Mouse (Mus musculus) megakaryocyte, embryonic 14.5 days (primary cell): Measurements from ENCODE around the gene Onecut1. TPM values are rescaled to one million over a fixed set of nuclear protein-coding genes. Genes with fewer than 3 reads are reported as not detected.

Source experiments
- H3K27me3 ChIP-seq: replicated peaks from 2 replicates; pipeline ENCODE3; 2012; ENCODE audit warnings: inconsistent platforms
- H3K36me3 ChIP-seq: replicated peaks from 2 replicates; pipeline ENCODE3; 2012; ENCODE audit warnings: low read length, inconsistent platforms, mixed read lengths
- H3K4me1 ChIP-seq: 2 replicates; pipeline ENCODE4 v1.6.1; 2012; ENCODE audit warnings: inconsistent platforms
- H3K4me3 ChIP-seq: replicated peaks from 2 replicates; pipeline ENCODE3; 2012; ENCODE audit warnings: moderate library complexity, mild to moderate bottlenecking, inconsistent platforms
- H3K9me3 ChIP-seq: 2 replicates; pipeline ENCODE4 v1.6.1; 2012; ENCODE audit warnings: inconsistent platforms
- FLI1 ChIP-seq: IDR thresholded peaks from 2 replicates; pipeline ENCODE4 v1.6.1; 2012; ENCODE audit warnings: low read length, inconsistent platforms, mixed read lengths
- GATA1 ChIP-seq: IDR thresholded peaks from 3 replicates; pipeline ENCODE4 v1.6.1; 2012; ENCODE audit warnings: mixed read lengths, low read length, inconsistent platforms, borderline replicate concordance
- polyA plus RNA-seq: library from polyadenylated mRNA; stranded (reverse); fragments of >175 nt; gene quantifications from 2 replicates; pipeline ENCODE4 v1.2.3, GENCODE M21; 2012; ENCODE audit warnings: low replicate concordance; ENCODE audit not compliant: insufficient read depth

Onecut1 gene
- polyA plus RNA-seq, 1 experiment: not detected

- TF ChIP-seq GATA1: no peak
- TF ChIP-seq FLI1: no peak
- Histone ChIP-seq H3K9me3 (no peaks in the 10 kb centered on the region), H3K4me1 (0 out of 2 replicates have a peak, but pooled peaks cover 3% of the 10 kb centered on the region), H3K4me3 (no peak overlapping the region), H3K36me3 (no peaks in the 10 kb centered on the region), H3K27me3 (peaks cover 9% of the 10 kb centered on the region)
These were observed 68.3 kb downstream of the Onecut1 start for GRCm38 (mm10) chr9:74929981-74930423.

DNA sequence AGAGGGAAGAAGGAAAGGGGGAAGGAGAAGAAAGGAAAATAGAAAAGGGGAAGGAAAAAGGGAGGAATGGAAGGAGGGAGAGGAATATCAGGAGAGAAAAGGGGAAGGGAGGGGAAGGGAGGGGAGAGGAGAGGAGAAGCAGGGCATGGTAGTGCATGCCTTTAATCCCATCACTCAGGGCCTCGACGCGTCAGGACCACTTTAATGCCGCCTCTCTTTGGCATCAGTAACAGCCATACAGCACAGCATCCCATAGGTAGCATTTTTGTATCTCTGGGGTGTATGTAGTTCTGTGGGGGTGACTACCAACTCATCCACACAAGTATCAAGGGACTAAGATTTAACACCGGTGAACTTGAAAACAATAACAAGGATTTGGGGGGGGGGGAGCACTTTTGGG, 68.9 kb downstream of the Onecut1 start:
- H3K4me1 ChIP-seq: 0 out of 2 replicates have a peak, but pooled peaks cover 3% of the 10 kb centered on the region
- no peak overlapping the region for H3K4me3 ChIP-seq
- no peaks in the 10 kb centered on the region for H3K36me3 ChIP-seq
- no peak for TF ChIP-seq FLI1
- no peak for TF ChIP-seq GATA1
- H3K9me3 ChIP-seq: no peaks in the 10 kb centered on the region
- H3K27me3 ChIP-seq: peaks cover 9% of the 10 kb centered on the region

GRCm38 (mm10) chr9:74935289-74935688, 73.6 kb downstream of the Onecut1 start:
- H3K36me3 ChIP-seq: no peaks in the 10 kb centered on the region
- peaks cover 5% of the 10 kb centered on the region for H3K27me3 ChIP-seq
- H3K9me3 ChIP-seq: no peaks in the 10 kb centered on the region
- peaks cover 7% of the 10 kb centered on the region for H3K4me1 ChIP-seq
- no peak for TF ChIP-seq GATA1
- no peak for TF ChIP-seq FLI1
- H3K4me3 ChIP-seq: no peak overlapping the region

DNA sequence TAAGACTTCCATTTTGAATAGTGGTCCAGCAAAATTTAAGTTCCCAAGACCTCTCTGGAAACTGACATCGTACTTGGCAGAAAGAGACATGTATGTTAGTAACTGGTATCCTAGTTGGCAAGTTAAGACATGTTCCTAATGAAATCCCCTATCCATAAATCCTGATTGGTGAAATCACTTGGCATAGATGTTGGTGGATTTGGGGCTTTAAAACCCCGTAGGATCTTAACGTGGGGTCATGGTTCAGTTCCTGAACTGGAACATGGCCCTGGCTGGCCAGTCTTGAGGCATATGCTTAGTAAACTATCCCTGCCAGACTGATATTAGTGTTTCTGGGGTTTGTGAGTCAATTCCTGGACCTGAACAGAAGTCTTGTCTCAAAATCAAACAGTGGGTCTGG, 76.0 kb downstream of the Onecut1 start:
- TF ChIP-seq FLI1 (no peak), GATA1 (no peak)
- H3K9me3 ChIP-seq: no peaks in the 10 kb centered on the region
- peaks cover 2% of the 10 kb centered on the region for H3K27me3 ChIP-seq
- peaks cover 25% of the 10 kb centered on the region for H3K4me1 ChIP-seq
- H3K4me3 ChIP-seq: no peak overlapping the region
- H3K36me3 ChIP-seq: no peaks in the 10 kb centered on the region

- TF ChIP-seq FLI1: no peak
- no peak for TF ChIP-seq GATA1
- H3K36me3 ChIP-seq: no peaks in the 10 kb centered on the region
- H3K4me3 ChIP-seq: no peak overlapping the region
- H3K9me3 ChIP-seq: no peaks in the 10 kb centered on the region
- H3K27me3 ChIP-seq: no peaks in the 10 kb centered on the region
- peaks cover 33% of the 10 kb centered on the region for H3K4me1 ChIP-seq
These were observed 77.2 kb downstream of the Onecut1 start for GRCm38 (mm10) chr9:74938670-74939534.

Other genes with a start within 250 kb of the Onecut1 start
- 1.3 and 5.1 TPM in 2 replicates for gene Fam214a, start 91.0 kb downstream of the Onecut1 start, polyA plus RNA-seq
- gene Arpp19, start 175.7 kb downstream of the Onecut1 start, polyA plus RNA-seq: 6.1 and 31.5 TPM in 2 replicates
- gene Myo5a, start 209.1 kb downstream of the Onecut1 start, polyA plus RNA-seq: 10.7 TPM in 1 of 2 replicates, not detected in the other